Mouse (Mus musculus): Measurements from ENCODE around the gene Camta1.

DNA sequence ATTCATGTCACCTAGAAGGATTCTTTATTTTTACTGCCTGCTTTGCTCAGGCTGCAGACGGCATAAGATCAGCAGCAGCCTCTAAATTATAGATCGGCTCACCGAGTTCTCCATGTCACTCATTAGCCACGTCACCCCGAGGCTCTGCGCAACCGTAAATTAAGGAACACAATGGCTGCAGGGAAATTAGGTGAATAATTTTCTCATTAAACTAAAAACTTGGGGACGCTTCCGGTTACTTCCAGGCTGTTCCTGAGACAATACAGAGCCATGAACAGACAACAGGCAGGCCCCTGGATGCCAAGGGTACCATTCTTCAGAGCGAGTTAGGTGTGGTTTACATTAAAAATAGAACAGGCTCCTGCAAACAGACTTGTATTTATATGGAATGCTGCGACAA is 472.3 kb downstream of the Camta1 start:
- TF ChIP-seq FLI1 (IDR thresholded peaks at IDR 0.05; ENCODE audit: low read length) = no peak
- TF ChIP-seq GATA1 (IDR thresholded peaks at IDR 0.05; ENCODE audit: borderline replicate concordance, low read length) = no peak
